Mouse (Mus musculus): Measurements from ENCODE around the gene Ece2.

Gene Ece2

GRCm38 (mm10) chr16:20690774-20691173 is 61.1 kb downstream of the Ece2 start:
- no peak for DNase-seq (ENCODE audit: low read depth, low spot score)

- DNase-seq (ENCODE audit: low read depth, low spot score) = no peak
These were observed 62.0 kb downstream of the Ece2 start for GRCm38 (mm10) chr16:20691617-20692016.

GRCm38 (mm10) chr16:20692241-20692965 is 62.8 kb downstream of the Ece2 start:
- DNase-seq (ENCODE audit: low read depth, low spot score) = peak; percentile 64

GRCm38 (mm10) chr16:20693111-20693701 is 63.6 kb downstream of the Ece2 start, which contains the start of gene Fam131a:
Fam131a (plus strand) TSS chr16:20693241.
- peak; percentile 84 for DNase-seq (ENCODE audit: low read depth, low spot score)

- DNase-seq (ENCODE audit: low read depth, low spot score) = no peak
These were observed 65.2 kb downstream of the Ece2 start for GRCm38 (mm10) chr16:20694781-20695180.

GRCm38 (mm10) chr16:20695622-20696323 is 66.1 kb downstream of the Ece2 start:
- DNase-seq (ENCODE audit: low read depth, low spot score) = peak; percentile 70
